Mouse (Mus musculus): ENCODE results near the gene Tmem240.
"Not testable (repeated sequence)": the region's sequence is repeated elsewhere in the genome, so short reads cannot be mapped to it uniquely, and the experiment has no call there.

Gene Tmem240

GRCm38 (mm10) chr4:155734951-155735702 is 527 bp downstream of the Tmem240 start:
- no peak for DNase-seq (ENCODE audit: low spot score)

GRCm38 (mm10) chr4:155735788-155736187 is 1.2 kb downstream of the Tmem240 start:
- DNase-seq (ENCODE audit: low spot score) = no peak

GRCm38 (mm10) chr4:155736421-155736820 is 1.8 kb downstream of the Tmem240 start:
- DNase-seq (ENCODE audit: low spot score) = no peak

GRCm38 (mm10) chr4:155738262-155738661 is 3.7 kb downstream of the Tmem240 start:
- no peak for DNase-seq (ENCODE audit: low spot score)

- DNase-seq (ENCODE audit: low spot score) = no peak
Measured at GRCm38 (mm10) chr4:155739152-155739551, 4.6 kb downstream of the Tmem240 start.

GRCm38 (mm10) chr4:155739741-155740636 is 5.4 kb downstream of the Tmem240 start:
- DNase-seq (ENCODE audit: low spot score) = no peak

- DNase-seq (ENCODE audit: low spot score) = not testable (repeated sequence)
Measured at GRCm38 (mm10) chr4:155740681-155741080, 6.1 kb downstream of the Tmem240 start.

GRCm38 (mm10) chr4:155742684-155743083 is 8.1 kb downstream of the Tmem240 start:
- DNase-seq (ENCODE audit: low spot score) = no peak

- no peak for DNase-seq (ENCODE audit: low spot score)
Measured at GRCm38 (mm10) chr4:155744474-155744873, 9.9 kb downstream of the Tmem240 start.

GRCm38 (mm10) chr4:155745136-155745535 is 10.5 kb downstream of the Tmem240 start:
- DNase-seq (ENCODE audit: low spot score) = no peak

- no peak for DNase-seq (ENCODE audit: low spot score)
Measured at GRCm38 (mm10) chr4:155746036-155746548, 11.5 kb downstream of the Tmem240 start.

GRCm38 (mm10) chr4:155746575-155747490 is 12.2 kb downstream of the Tmem240 start:
- DNase-seq (ENCODE audit: low spot score) = no peak

GRCm38 (mm10) chr4:155757011-155757410 is 22.4 kb downstream of the Tmem240 start:
- no peak for DNase-seq (ENCODE audit: low spot score)

GRCm38 (mm10) chr4:155759862-155760612 is 25.4 kb downstream of the Tmem240 start:
- DNase-seq (ENCODE audit: low spot score) = peak; percentile 52

- peak; percentile 93 for DNase-seq (ENCODE audit: low spot score)
Measured at GRCm38 (mm10) chr4:155760613-155761355, 26.2 kb downstream of the Tmem240 start, which contains the start of gene Atad3a. Atad3a (minus strand) TSS chr4:155761093.

GRCm38 (mm10) chr4:155761356-155762099 is 26.9 kb downstream of the Tmem240 start:
- no peak for DNase-seq (ENCODE audit: low spot score)

- DNase-seq (ENCODE audit: low spot score) = no peak
Measured at GRCm38 (mm10) chr4:155762357-155762756, 27.8 kb downstream of the Tmem240 start.

- no peak for DNase-seq (ENCODE audit: low spot score)
Measured at GRCm38 (mm10) chr4:155769496-155769879, 34.9 kb downstream of the Tmem240 start.

- DNase-seq (ENCODE audit: low spot score) = peak; percentile 82
Measured at GRCm38 (mm10) chr4:155769880-155770512, 35.4 kb downstream of the Tmem240 start.
